8 mouse cellular contexts compared by ENCODE assay signal in genomic region chr5:113164448-113164847, GRCm38 (mm10). TPM values are rescaled to one million over a fixed set of nuclear protein-coding genes. Genes with fewer than 3 reads are reported as not detected.
A peak's percentile ranks its signal among the peaks of the same experiment; 100 is the strongest.
DNase-seq lines count a peak whose midpoint lies in the region; ATAC-seq and TF ChIP-seq lines count a peak whose summit lies in the region.

No protein-coding gene starts in this region.

- no peaks in the 10 kb centered on the region for H3K9me3 ChIP-seq in kidney, embryonic 14.5 days (ENCODE audit: control insufficient read depth, low read length)
- H3K9me3 ChIP-seq in embryonic facial prominence, embryonic 15.5 days (replicated peaks), result no peaks in the 10 kb centered on the region

- H3K27me3 ChIP-seq in kidney, embryonic 14.5 days (ENCODE audit: control insufficient read depth, insufficient read depth, low read length), result no peaks in the 10 kb centered on the region
- H3K27me3 ChIP-seq in kidney, adult 2 months (replicated peaks; ENCODE audit: control insufficient read depth, insufficient read depth, low read length), result no peaks in the 10 kb centered on the region
- H3K27me3 ChIP-seq in embryonic facial prominence, embryonic 15.5 days, result no peaks in the 10 kb centered on the region

- TF ChIP-seq POLR2A in kidney, adult 2 months (IDR thresholded peaks at IDR 0.05; ENCODE audit: low read depth, low read length), result no peak

- TF ChIP-seq CTCF in kidney, adult 2 months (conservative IDR thresholded peaks at IDR 0.05; ENCODE audit: insufficient read depth, insufficient read length, low read depth, low read length), result no peak

- peak; percentile 41 for ATAC-seq in kidney, embryonic 14.5 days (ENCODE audit: low FRiP score, low TSS enrichment)
- peak; percentile 20 for ATAC-seq in embryonic facial prominence, embryonic 15.5 days (ENCODE audit: insufficient number of reproducible peaks, low FRiP score, low TSS enrichment, low read depth)

- no peak overlapping the region for H3K4me2 ChIP-seq in kidney, embryonic 14.5 days (replicated peaks; ENCODE audit: low read depth, low read length)
- peak overlapping the region; percentile 2; the same call in 1 of the 2 replicates for H3K4me2 ChIP-seq in embryonic facial prominence, embryonic 15.5 days (replicated peaks)

- no peaks in the 10 kb centered on the region; the same call in 1 of the 2 replicates for H3K79me2 ChIP-seq in macrophage (ENCODE audit: inconsistent target)

- peaks cover 25% of the 10 kb centered on the region for H3K4me1 ChIP-seq in kidney, embryonic 14.5 days (ENCODE audit: control insufficient read depth, insufficient read depth, low read length)
- H3K4me1 ChIP-seq in kidney, adult 2 months (ENCODE audit: control insufficient read depth, insufficient read depth, low read length), result no peaks in the 10 kb centered on the region
- H3K4me1 ChIP-seq in embryonic facial prominence, embryonic 15.5 days, result peaks cover 54% of the 10 kb centered on the region

- 36% methylated on average over 9 of the region's 9 CpGs for WGBS in kidney, embryonic 14.5 days
- WGBS in kidney, adult 2 months, result 65% methylated on average over 9 of the region's 9 CpGs
- WGBS in embryonic facial prominence, embryonic 15.5 days, result 24% methylated on average over 9 of the region's 9 CpGs
- 45% methylated on average over 9 of the region's 9 CpGs for WGBS in macrophage (ENCODE audit: missing documents)

- H3K27ac ChIP-seq in kidney, embryonic 14.5 days (ENCODE audit: low read depth, low read length), result no peak overlapping the region
- H3K27ac ChIP-seq in kidney, adult 2 months (ENCODE audit: insufficient read depth, low read depth, low read length), result no peak overlapping the region
- H3K27ac ChIP-seq in embryonic facial prominence, embryonic 15.5 days (replicated peaks), result peak overlapping the region; percentile 55; the same call in 1 of the 2 replicates
- H3K27ac ChIP-seq in macrophage, result peak overlapping the region; percentile 58

- no peak overlapping the region for H3K9ac ChIP-seq in kidney, embryonic 14.5 days (ENCODE audit: low read depth, low read length)
- H3K9ac ChIP-seq in embryonic facial prominence, embryonic 15.5 days, result no peak overlapping the region

- H3K36me3 ChIP-seq in kidney, embryonic 14.5 days (ENCODE audit: control insufficient read depth, insufficient read depth, low read length), result no peaks in the 10 kb centered on the region
- H3K36me3 ChIP-seq in kidney, adult 2 months (ENCODE audit: control insufficient read depth, insufficient read depth, low read length), result no peaks in the 10 kb centered on the region
- H3K36me3 ChIP-seq in embryonic facial prominence, embryonic 15.5 days, result no peaks in the 10 kb centered on the region
- H3K36me3 ChIP-seq in macrophage (ENCODE audit: inconsistent target), result no peaks in the 10 kb centered on the region

- no peak overlapping the region for H3K4me3 ChIP-seq in kidney, embryonic 14.5 days (ENCODE audit: low read length)
- H3K4me3 ChIP-seq in kidney, adult 2 months (ENCODE audit: insufficient read depth, low read depth, low read length), result no peak overlapping the region
- H3K4me3 ChIP-seq in embryonic facial prominence, embryonic 15.5 days (replicated peaks), result no peak overlapping the region
- H3K4me3 ChIP-seq in macrophage (ENCODE audit: inconsistent target), result no peak overlapping the region

- no peak for DNase-seq in kidney, adult 2 months
- DNase-seq in adrenal gland, postnatal 10 days, result peak; percentile 81
- no peak for DNase-seq in urinary bladder, postnatal 36 days (ENCODE audit: low spot score in 2 of 2)
- no peak for DNase-seq in cerebellum, adult 8-10 months
- DNase-seq in kidney, adult 8-10 months, result no peak

RNA-seq across cellular contexts. Expression of gene 2900026A02Rik, which starts 56.6 kb away (rescaled TPM):
- polyA plus RNA-seq in kidney, embryonic 14.5 days (2014; fragmentation: Nextera tagmentation; extraction: Ambion mirVana), result 3.9 and 5.4 TPM in 2 replicates
- polyA plus RNA-seq in kidney, adult 2 months (2012; rRNA removed), result 14.3 and 15.0 TPM in 2 replicates
- total RNA-seq in adrenal gland, postnatal 10 days (2021), result 10 to 100 TPM; 23.0 to 23.1 TPM
- polyA plus RNA-seq in embryonic facial prominence, embryonic 15.5 days (2015; fragmentation: Nextera tagmentation; extraction: Ambion mirVana), result 14.2 and 16.4 TPM in 2 replicates
- 1 to 10 TPM in 19 of 26 experiments, under 1 TPM in 7; 0.38 to 7.0 (median 3.3) TPM for total RNA-seq in macrophage (2018; cell fraction: chromatin; rRNA removed)
- 10 to 100 TPM in 1 of 26 experiments, 1 to 10 TPM in 25; 3.1 to 10.3 (median 6.4) TPM for total RNA-seq in macrophage (2018; cell fraction: cytosol; rRNA removed)
- 10 to 100 TPM in 3 of 26 experiments, 1 to 10 TPM in 23; 1.8 to 13.2 (median 5.4) TPM for total RNA-seq in macrophage (2018; cell fraction: nucleus; rRNA removed)
- polyA plus RNA-seq in macrophage (2018), result 4.3 to 6.7 TPM (median 4.4 TPM) in 3 replicates

Comparison
In these comparisons a context has a peak if more than half of its experiments do, and no peak if none do; other contexts are left out.
1. H3K27ac ChIP-seq: peak in embryonic facial prominence, embryonic 15.5 days (single experiment) and macrophage (single experiment); none in kidney, embryonic 14.5 days (single experiment) and kidney, adult 2 months (single experiment).